Mouse (Mus musculus): ENCODE data around the gene Slfn2. TPM values are rescaled to one million over a fixed set of nuclear protein-coding genes. Genes with fewer than 3 reads are reported as not detected.

Gene Slfn2
- polyA plus RNA-seq, 1 experiment from 2014 or later: 23.1 TPM

- WGBS: 38% methylated on average over 3 of the region's 3 CpGs
- no peak for DNase-seq (ENCODE audit: low spot score)
- Histone ChIP-seq H3K27me3 (ENCODE audit: control insufficient read depth, insufficient read depth, low read length) (no peaks in the 10 kb centered on the region), H3K4me3 (ENCODE audit: low read depth, low read length) (no peak overlapping the region), H3K9ac (ENCODE audit: low read length) (no peak overlapping the region), H3K4me2 (replicated peaks; ENCODE audit: low read depth) (no peak overlapping the region), H3K4me1 (replicated peaks; ENCODE audit: control insufficient read depth, insufficient read depth) (no peaks in the 10 kb centered on the region), H3K9me3 (ENCODE audit: control insufficient read depth, low read length) (no peaks in the 10 kb centered on the region), H3K27ac (replicated peaks) (no peak overlapping the region), H3K36me3 (ENCODE audit: control insufficient read depth, insufficient read depth, low read length) (no peaks in the 10 kb centered on the region)
- no peak for TF ChIP-seq CTCF (IDR thresholded peaks at IDR 0.05; ENCODE audit: low read depth)
- TF ChIP-seq EP300 (optimal IDR thresholded peaks at IDR 0.05): no peak
- ATAC-seq (ENCODE audit: low FRiP score, low TSS enrichment): no peak
These were observed 53.1 kb downstream of the Slfn2 start for GRCm38 (mm10) chr11:83118056-83118455.

Small RNAs within 50 kb of the gene (microRNA-seq; reads per million reads assigned to microRNA genes)
- not detected for gene Gm27598

Other genes starting within 250 kb of the Slfn2 start
- gene Rffl, start 193.9 kb upstream of the Slfn2 start, polyA plus RNA-seq (2015; fragmentation: Nextera tagmentation; extraction: Ambion mirVana): 16.4 and 17.1 TPM in 2 replicates
- gene Rad51d, start 174.5 kb upstream of the Slfn2 start, polyA plus RNA-seq (2015; fragmentation: Nextera tagmentation; extraction: Ambion mirVana): 8.3 and 9.7 TPM in 2 replicates
- 0.08 TPM in 1 of 2 replicates, not detected in the other for gene Fndc8, start 173.0 kb upstream of the Slfn2 start, polyA plus RNA-seq (2015; fragmentation: Nextera tagmentation; extraction: Ambion mirVana)
- gene Nle1, start 156.7 kb upstream of the Slfn2 start, polyA plus RNA-seq (2015; fragmentation: Nextera tagmentation; extraction: Ambion mirVana): 15.3 and 16.8 TPM in 2 replicates
- gene Unc45b, start 154.6 kb upstream of the Slfn2 start, polyA plus RNA-seq (2015; fragmentation: Nextera tagmentation; extraction: Ambion mirVana): 0.99 and 1.2 TPM in 2 replicates
- 2.6 TPM in 2 replicates for gene Slfn5, start 113.8 kb upstream of the Slfn2 start, polyA plus RNA-seq (2015; fragmentation: Nextera tagmentation; extraction: Ambion mirVana)
- gene Slfn9, start 73.3 kb upstream of the Slfn2 start, polyA plus RNA-seq (2015; fragmentation: Nextera tagmentation; extraction: Ambion mirVana): 4.4 and 5.1 TPM in 2 replicates
- gene Slfn8, start 44.3 kb upstream of the Slfn2 start, polyA plus RNA-seq (2015; fragmentation: Nextera tagmentation; extraction: Ambion mirVana): 0.33 and 0.35 TPM in 2 replicates
- 0.17 and 0.29 TPM in 2 replicates for gene Slfn1, start 51.7 kb downstream of the Slfn2 start, polyA plus RNA-seq (2015; fragmentation: Nextera tagmentation; extraction: Ambion mirVana)
- 0.52 and 0.64 TPM in 2 replicates for gene Slfn4, start 110.1 kb downstream of the Slfn2 start, polyA plus RNA-seq (2015; fragmentation: Nextera tagmentation; extraction: Ambion mirVana)
- 0.22 and 0.31 TPM in 2 replicates for gene Slfn3, start 126.2 kb downstream of the Slfn2 start, polyA plus RNA-seq (2015; fragmentation: Nextera tagmentation; extraction: Ambion mirVana)
- 0.04 TPM in 2 replicates for gene Slfn14, start 221.6 kb downstream of the Slfn2 start, polyA plus RNA-seq (2015; fragmentation: Nextera tagmentation; extraction: Ambion mirVana)
- gene Ap2b1, start 233.9 kb downstream of the Slfn2 start, polyA plus RNA-seq (2015; fragmentation: Nextera tagmentation; extraction: Ambion mirVana): 20.0 and 21.5 TPM in 2 replicates
- gene Pex12, start 237.5 kb downstream of the Slfn2 start, polyA plus RNA-seq (2015; fragmentation: Nextera tagmentation; extraction: Ambion mirVana): 9.1 and 10.1 TPM in 2 replicates

Measured in stomach, postnatal 0 days (tissue).